In genomic region chr3:82547908-82548721, GRCm38 (mm10) we compare ENCODE assay signal across 10 mouse cellular contexts. TPM values are rescaled to one million over a fixed set of nuclear protein-coding genes. Genes with fewer than 3 reads are reported as not detected.
DNase-seq lines count a peak whose midpoint lies in the region; ATAC-seq and TF ChIP-seq lines count a peak whose summit lies in the region.
"Had no signal": no experiment of that assay in that cellular context is flagged by ENCODE, and none has a peak within 500 bp of the region (broad histone marks: within the 10 kb centered on the region; RNA-seq: fewer than 3 reads in every experiment).

Gene Npy2r, minus strand, starts transcription at chr3:82548084.

- ATAC-seq in heart, embryonic 11.5 days (replicated peaks; ENCODE audit: insufficient number of reproducible peaks, low FRiP score, low TSS enrichment): peak; percentile 49
- ATAC-seq in Patski: peak; percentile 86
- ATAC-seq in hindbrain, embryonic 12.5 days (ENCODE audit: low FRiP score): peak; percentile 67
- no peak for ATAC-seq in liver, embryonic 12.5 days
- no peak for ATAC-seq in erythroblast, adult 5-6 weeks (replicated peaks; ENCODE audit: low FRiP score, poor library complexity, severe bottlenecking)

- DNase-seq in heart, adult 8-10 months (ENCODE audit: low spot score): no peak
- DNase-seq in Patski (ENCODE audit: low read depth, low spot score): peak; percentile 38
- DNase-seq in embryo, embryonic 11 days: peak; percentile 52

- H3K9ac ChIP-seq in heart, embryonic 11.5 days (ENCODE audit: low read depth, low read length): peak within 1 kb of the TSS; percentile 40; the same call in 1 of the 2 replicates
- H3K9ac ChIP-seq in hindbrain, embryonic 12.5 days: peak within 1 kb of the TSS; percentile 64
- no peak within 1 kb of the TSS for H3K9ac ChIP-seq in liver, embryonic 12.5 days

- H3K27me3 ChIP-seq in heart, embryonic 11.5 days (ENCODE audit: control insufficient read depth, insufficient read depth, low read length): peaks cover 5% of the 10 kb centered on the region; the same call in 1 of the 2 replicates
- no peaks in the 10 kb centered on the region for H3K27me3 ChIP-seq in Patski
- H3K27me3 ChIP-seq in hindbrain, embryonic 12.5 days: peaks cover 24% of the 10 kb centered on the region
- peaks cover 25% of the 10 kb centered on the region for H3K27me3 ChIP-seq in liver, embryonic 12.5 days (replicated peaks)
- H3K27me3 ChIP-seq in small intestine, adult 2 months (ENCODE audit: control insufficient read depth, insufficient read depth, low read length): no peaks in the 10 kb centered on the region

- in situ Hi-C loops in Patski (cut with MboI; ENCODE audit: low pct_unique_long_range_greater_than_20kb): no loop called here

- POLR2A ChIA-PET in Patski (lab: Charles Lee): no interaction called here

- no peak within 1 kb of the TSS for H3K27ac ChIP-seq in heart, embryonic 11.5 days (ENCODE audit: low read depth, low read length)
- H3K27ac ChIP-seq in hindbrain, embryonic 12.5 days: no peak within 1 kb of the TSS
- no peak within 1 kb of the TSS for H3K27ac ChIP-seq in liver, embryonic 12.5 days
- no peak within 1 kb of the TSS for H3K27ac ChIP-seq in small intestine, adult 2 months (ENCODE audit: insufficient read depth, low read depth, low read length)

- no peaks in the 10 kb centered on the region for H3K4me1 ChIP-seq in heart, embryonic 11.5 days (ENCODE audit: control insufficient read depth, insufficient read depth, low read length)
- H3K4me1 ChIP-seq in hindbrain, embryonic 12.5 days: peaks cover 5% of the 10 kb centered on the region; the same call in 1 of the 2 replicates
- no peaks in the 10 kb centered on the region for H3K4me1 ChIP-seq in liver, embryonic 12.5 days
- H3K4me1 ChIP-seq in small intestine, adult 2 months (ENCODE audit: control insufficient read depth, insufficient read depth, insufficient read length, low read length): peaks cover 2% of the 10 kb centered on the region; the same call in 1 of the 2 replicates

- under 1% methylated on average over 32 of the region's 32 CpGs for WGBS in heart, embryonic 11.5 days (ENCODE audit: insufficient replicate concordance)
- WGBS in hindbrain, embryonic 12.5 days: under 1% methylated on average over 32 of the region's 32 CpGs
- 4% methylated on average over 32 of the region's 32 CpGs for WGBS in liver, embryonic 12.5 days (ENCODE audit: insufficient replicate concordance)
- under 1% methylated on average over 32 of the region's 32 CpGs for WGBS in small intestine, adult 2 months

- peak within 1 kb of the TSS; percentile 92 for H3K4me2 ChIP-seq in heart, embryonic 11.5 days
- peak within 1 kb of the TSS; percentile 93 for H3K4me2 ChIP-seq in hindbrain, embryonic 12.5 days (replicated peaks)
- H3K4me2 ChIP-seq in liver, embryonic 12.5 days: peak within 1 kb of the TSS; percentile 59

- no peak for TF ChIP-seq CTCF in Patski (IDR thresholded peaks at IDR 0.05)
- TF ChIP-seq CTCF in small intestine, adult 2 months (IDR thresholded peaks at IDR 0.05; ENCODE audit: extremely low read depth, insufficient read length, insufficient replicate concordance, low read depth, low read length): no peak

- peak within 1 kb of the TSS; percentile 52 for H3K4me3 ChIP-seq in heart, embryonic 11.5 days (ENCODE audit: low read depth, low read length)
- H3K4me3 ChIP-seq in hindbrain, embryonic 12.5 days: peak within 1 kb of the TSS; percentile 42
- H3K4me3 ChIP-seq in liver, embryonic 12.5 days: peak within 1 kb of the TSS; percentile 30
- peak within 1 kb of the TSS; percentile 47 for H3K4me3 ChIP-seq in small intestine, adult 2 months (ENCODE audit: low read depth, low read length)

- H3K9me3 ChIP-seq in heart, embryonic 11.5 days (replicated peaks; ENCODE audit: control insufficient read depth, low read length): no peaks in the 10 kb centered on the region
- no peaks in the 10 kb centered on the region for H3K9me3 ChIP-seq in hindbrain, embryonic 12.5 days (replicated peaks)
- no peaks in the 10 kb centered on the region for H3K9me3 ChIP-seq in liver, embryonic 12.5 days (replicated peaks)

- CTCF ChIA-PET in Patski (lab: Charles Lee): no interaction called here

- TF ChIP-seq POLR2A in small intestine, adult 2 months (IDR thresholded peaks at IDR 0.05; ENCODE audit: low read depth, low read length): no peak

- H3K36me3 ChIP-seq in heart, embryonic 11.5 days (ENCODE audit: control insufficient read depth, insufficient read depth, low read length): no peaks in the 10 kb centered on the region
- H3K36me3 ChIP-seq in hindbrain, embryonic 12.5 days: no peaks in the 10 kb centered on the region
- H3K36me3 ChIP-seq in liver, embryonic 12.5 days: no peaks in the 10 kb centered on the region
- no peaks in the 10 kb centered on the region for H3K36me3 ChIP-seq in small intestine, adult 2 months (ENCODE audit: control insufficient read depth, insufficient read depth, low read length)
- H3K36me3 ChIP-seq: G1E had no signal

RNA-seq across cellular contexts. Expression of gene Npy2r, which starts in this region (rescaled TPM):
- polyA plus RNA-seq in heart, embryonic 11.5 days (2014; fragmentation: Nextera tagmentation; extraction: Ambion mirVana): 0.14 and 0.17 TPM in 2 replicates
- not detected for total RNA-seq in heart, adult 8-10 months (2022)
- 1.6 TPM for polyA plus RNA-seq in Patski (2021)
- 0.34 and 0.64 TPM in 2 replicates for polyA plus RNA-seq in hindbrain, embryonic 12.5 days (2016; fragmentation: Nextera tagmentation; extraction: Ambion mirVana)
- 0.08 TPM in 1 of 2 replicates, not detected in the other for polyA plus RNA-seq in liver, embryonic 12.5 days (2016; fragmentation: Nextera tagmentation; extraction: Ambion mirVana)
- polyA plus RNA-seq in small intestine, adult 2 months (2012; rRNA removed): 0.34 and 0.42 TPM in 2 replicates
- not detected in 2 replicates for total RNA-seq in erythroblast, adult 5-6 weeks (2015; ENCODE audit: low replicate concordance)
- not detected in 2 replicates for total RNA-seq in erythroblast, adult 5-6 weeks (2017; ENCODE audit: low replicate concordance)
- total RNA-seq: heart, postnatal 14 days had no signal
- polyA plus RNA-seq: G1E had no signal

Comparison
In these comparisons a context has a peak if more than half of its experiments do, and no peak if none do; other contexts are left out.
1. Peak in ATAC-seq, H3K4me3 ChIP-seq, H3K9ac ChIP-seq and H3K4me2 ChIP-seq in heart, embryonic 11.5 days; RNA of the gene not detected or under 1 TPM.
2. Peak in ATAC-seq, H3K4me3 ChIP-seq, H3K9ac ChIP-seq and H3K4me2 ChIP-seq in hindbrain, embryonic 12.5 days; RNA of the gene not detected or under 1 TPM.